Mouse (Mus musculus): ENCODE measurements at regions not wholly inside any gene's neighbourhood (a gene's known extent, or its start where the extent isn't known, plus 50 kb on each side); places are given as distances from the start of the nearest gene placed in this dataset.

DNA sequence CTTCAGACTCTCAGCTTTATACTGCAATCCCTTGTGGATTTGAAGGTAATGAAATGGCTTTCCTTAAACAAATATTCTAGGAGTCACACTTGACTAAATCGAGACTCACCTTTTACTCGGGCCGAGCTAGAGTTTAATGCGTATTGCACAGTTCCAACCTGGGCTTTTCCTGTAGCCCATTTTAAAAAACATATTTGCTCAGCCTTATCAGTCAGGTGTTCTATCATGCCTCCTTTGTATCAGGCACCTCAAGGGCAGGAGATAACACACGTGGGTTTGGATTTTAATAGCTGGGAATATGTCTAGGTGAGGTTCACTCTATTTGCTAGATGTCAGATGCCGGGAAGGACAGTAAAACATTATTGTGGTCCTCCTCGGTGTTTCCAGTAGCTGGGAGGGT, 193.7 kb downstream of the Snx10 start:
- TF ChIP-seq CTCF (IDR thresholded peaks at IDR 0.05; ENCODE audit: borderline replicate concordance, control insufficient read depth, extremely low read depth, insufficient read depth, low read length, poor library complexity) = no peak
- no peak for TF ChIP-seq POLR2A (IDR thresholded peaks at IDR 0.05; ENCODE audit: control insufficient read depth, extremely low read depth, insufficient read depth, low read length, poor library complexity)

All from thymus, adult 2 months (tissue).